Mouse (Mus musculus): ENCODE measurements around the gene Nlrp3.

Gene Nlrp3

DNA sequence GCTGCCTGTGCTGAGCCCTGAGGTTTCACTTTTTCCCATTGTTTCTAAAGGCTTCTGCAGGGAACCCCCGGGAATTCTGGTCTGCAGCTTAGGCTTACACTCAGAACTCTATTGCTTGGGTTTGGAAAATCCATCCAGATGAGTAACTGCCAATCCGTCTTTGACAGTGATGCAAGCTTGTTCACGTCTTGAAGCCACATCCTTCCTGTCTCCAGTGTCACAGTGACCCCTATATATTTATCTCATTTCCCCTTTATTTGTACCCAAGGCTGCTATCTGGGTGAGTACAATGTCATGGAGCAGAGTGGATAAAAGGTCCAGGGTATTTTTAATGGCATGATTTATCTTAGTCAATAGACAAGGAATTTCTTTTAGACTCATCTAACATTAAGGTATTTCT is at the start of gene Nlrp3:
Gene Nlrp3, plus strand, starts transcription at position 245 of the 400 bp plus-strand sequence.
- no peak for DNase-seq (ENCODE audit: low read depth, low spot score)

DNA sequence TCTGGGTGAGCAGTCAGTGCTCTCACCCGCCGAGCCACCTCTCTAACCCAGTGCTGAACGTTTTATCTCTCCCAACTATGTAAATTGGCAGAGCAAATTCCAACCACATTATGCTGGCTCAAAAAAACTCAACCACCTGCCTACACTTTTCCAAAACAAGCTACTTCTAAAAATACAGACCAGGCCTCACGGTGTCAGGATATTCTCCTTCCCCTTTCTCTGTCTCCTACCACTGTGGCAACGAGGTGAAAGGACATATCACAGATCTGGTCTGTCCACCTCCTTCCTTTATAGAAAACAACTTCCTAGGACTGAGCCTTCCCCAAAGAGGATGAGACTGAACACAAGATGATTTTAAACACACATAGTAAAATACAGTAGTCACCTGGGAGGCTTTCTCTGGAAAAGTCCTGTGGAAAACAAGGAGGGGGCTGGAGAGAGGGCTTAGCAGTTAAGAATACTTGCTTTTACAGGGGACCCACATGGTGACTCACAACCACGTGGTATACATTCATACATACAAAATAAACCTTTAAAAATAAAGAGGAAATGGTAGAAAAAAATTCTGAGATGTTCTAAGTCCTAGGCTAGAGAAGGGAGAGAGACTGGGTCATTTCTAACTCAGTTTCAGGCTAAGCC is 44.6 kb upstream of the Nlrp3 start:
- no peak for DNase-seq (ENCODE audit: low read depth, low spot score)

DNA sequence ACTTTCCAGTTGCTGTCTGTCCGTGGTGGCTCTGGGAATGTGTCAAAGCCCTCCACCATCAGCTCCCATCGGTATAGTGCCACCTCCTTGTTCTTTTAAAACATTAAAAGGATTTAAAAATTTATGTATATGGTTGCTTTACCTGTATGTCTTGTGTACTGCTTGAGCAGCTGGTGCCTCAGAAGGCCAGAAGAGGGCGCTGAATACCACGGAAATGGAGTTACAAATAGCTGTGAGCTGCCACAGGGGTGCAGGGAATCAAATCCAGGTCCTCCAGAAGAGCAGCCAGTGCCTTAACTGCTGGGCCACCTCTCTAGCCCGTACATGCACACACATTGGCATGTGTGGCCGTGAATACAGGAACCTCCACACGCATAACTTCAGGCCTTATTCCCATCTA is 43.6 kb upstream of the Nlrp3 start:
- no peak for DNase-seq (ENCODE audit: low read depth, low spot score)

DNA sequence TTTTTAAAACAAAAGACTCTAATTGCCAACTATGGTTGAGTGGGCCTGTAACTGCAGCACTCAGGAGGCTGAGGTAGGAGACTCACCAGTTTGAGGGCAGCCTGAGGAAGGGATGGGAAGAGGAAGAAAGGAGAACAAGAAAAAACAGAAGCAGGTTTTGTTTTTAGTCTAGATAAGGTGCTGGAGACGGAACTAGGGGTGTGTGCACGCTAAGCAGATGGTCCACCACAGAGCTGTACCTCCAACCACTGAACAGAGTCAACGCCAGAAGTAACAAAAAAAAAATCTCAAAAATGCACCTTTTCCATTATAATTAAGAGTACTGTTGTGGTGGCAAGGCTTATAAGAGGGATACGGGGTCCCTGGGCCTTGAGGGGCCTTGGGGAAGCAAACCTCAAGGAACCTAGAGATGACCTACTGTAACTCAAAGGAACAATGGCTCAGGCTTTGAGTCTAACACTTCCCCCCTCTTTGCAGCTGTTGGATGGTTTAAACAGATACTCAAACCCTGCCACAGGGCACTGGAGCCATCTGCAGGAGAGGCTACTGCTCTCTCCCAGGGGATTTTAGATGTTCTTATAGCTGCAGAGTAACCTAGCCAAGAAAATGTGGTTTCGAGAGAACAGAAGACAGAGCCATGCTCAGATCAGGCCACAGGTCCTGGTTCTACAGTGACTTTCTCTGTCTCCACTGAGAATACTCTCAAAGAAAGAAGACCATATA is 39.2 kb upstream of the Nlrp3 start:
- no peak for DNase-seq (ENCODE audit: low read depth, low spot score)

- peak; percentile 75 for DNase-seq (ENCODE audit: low read depth, low spot score)
Observed at GRCm38 (mm10) chr11:59505351-59505838, 36.0 kb upstream of the Nlrp3 start.

DNA sequence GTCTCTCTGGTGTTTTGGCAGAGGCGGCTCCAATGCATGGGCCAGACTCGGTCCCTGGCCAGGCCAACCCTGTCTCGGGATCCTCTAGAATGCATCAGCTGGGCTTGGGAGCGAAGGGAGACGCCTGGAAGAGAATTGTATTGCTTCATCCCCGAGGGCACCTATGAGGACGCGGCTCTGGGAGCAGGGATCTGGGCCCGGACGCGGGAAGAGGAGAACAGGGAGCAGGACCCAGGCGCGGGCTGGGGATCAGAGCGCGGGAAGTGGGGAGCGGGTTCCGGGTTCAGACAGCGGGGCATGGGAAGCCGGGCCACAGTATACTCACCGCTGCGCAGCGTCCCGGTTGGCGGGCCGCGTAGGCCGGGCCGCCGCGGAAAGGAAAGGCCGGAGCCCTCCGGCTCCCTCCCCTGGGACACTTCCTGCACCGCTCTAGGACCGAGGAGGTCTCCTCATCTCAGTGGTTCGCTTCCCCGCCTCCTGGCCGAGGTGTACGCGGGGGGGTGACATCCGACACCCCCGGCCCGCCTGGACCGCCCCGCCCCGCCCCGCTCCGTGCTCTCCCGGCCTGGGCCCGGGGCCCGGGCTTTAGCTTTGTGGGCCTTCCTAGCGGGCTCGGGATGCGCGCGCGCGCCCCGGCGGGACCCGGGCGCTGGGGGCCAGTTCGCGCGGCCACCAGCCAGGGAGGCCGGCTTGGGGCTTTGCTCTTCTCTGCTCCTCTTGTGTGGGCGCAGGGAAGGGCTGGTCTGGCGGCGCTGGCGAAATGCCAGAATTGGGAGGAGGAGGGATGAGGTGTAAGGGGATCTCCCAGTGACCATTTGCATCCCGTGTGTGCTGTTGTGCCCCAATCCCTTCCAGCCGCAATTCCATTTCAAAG is 35.3 kb upstream of the Nlrp3 start:
- DNase-seq (ENCODE audit: low read depth, low spot score): peak; percentile 90

GRCm38 (mm10) chr11:59506713-59507074 is 34.7 kb upstream of the Nlrp3 start:
- no peak for DNase-seq (ENCODE audit: low read depth, low spot score)

- no peak for DNase-seq (ENCODE audit: low read depth, low spot score)
Observed at GRCm38 (mm10) chr11:59511558-59511957, 29.8 kb upstream of the Nlrp3 start.

DNA sequence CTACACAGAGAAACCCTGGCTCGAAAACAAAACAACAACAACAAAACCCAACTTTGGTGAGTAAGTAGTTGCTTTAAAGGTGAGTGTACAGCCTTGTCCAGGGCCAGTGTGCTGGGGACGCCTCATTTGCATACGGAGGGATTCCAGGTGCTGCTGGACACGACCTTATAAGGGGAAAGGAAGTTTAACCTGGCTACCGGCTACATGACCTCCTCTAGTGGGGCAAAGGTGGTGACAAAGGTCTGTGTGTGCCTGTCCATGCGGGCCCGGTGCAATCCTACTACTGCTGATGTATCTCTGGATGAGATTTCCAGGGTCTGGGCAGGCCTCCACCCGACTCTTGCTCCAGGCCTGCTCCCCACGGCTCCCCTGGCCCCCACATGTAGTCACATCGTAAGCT is 28.6 kb upstream of the Nlrp3 start:
- DNase-seq (ENCODE audit: low read depth, low spot score): no peak

GRCm38 (mm10) chr11:59513556-59513955 is 27.8 kb upstream of the Nlrp3 start:
- DNase-seq (ENCODE audit: low read depth, low spot score): peak; percentile 39

DNA sequence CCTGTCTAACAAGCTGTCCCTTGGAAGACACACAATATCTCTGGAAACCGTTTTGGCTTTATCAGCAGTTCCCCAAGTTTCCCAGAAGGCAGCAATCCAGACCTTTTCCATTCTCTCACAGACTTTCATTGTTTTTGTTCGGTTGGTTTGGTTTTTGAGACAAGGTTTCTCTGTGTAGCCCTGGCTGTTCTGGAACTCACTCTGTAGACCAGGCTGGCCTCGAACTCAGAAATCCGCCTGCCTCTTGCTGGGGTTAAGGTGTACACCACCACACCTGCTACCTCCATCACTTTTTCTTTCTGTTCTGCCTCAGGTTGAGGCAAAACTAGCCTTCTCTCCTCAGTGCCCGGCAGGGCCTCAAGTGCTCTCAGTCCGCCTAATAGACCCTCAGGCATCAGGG is 27.0 kb upstream of the Nlrp3 start:
- DNase-seq (ENCODE audit: low read depth, low spot score): no peak

GRCm38 (mm10) chr11:59514789-59515188 is 26.6 kb upstream of the Nlrp3 start:
- no peak for DNase-seq (ENCODE audit: low read depth, low spot score)

DNA sequence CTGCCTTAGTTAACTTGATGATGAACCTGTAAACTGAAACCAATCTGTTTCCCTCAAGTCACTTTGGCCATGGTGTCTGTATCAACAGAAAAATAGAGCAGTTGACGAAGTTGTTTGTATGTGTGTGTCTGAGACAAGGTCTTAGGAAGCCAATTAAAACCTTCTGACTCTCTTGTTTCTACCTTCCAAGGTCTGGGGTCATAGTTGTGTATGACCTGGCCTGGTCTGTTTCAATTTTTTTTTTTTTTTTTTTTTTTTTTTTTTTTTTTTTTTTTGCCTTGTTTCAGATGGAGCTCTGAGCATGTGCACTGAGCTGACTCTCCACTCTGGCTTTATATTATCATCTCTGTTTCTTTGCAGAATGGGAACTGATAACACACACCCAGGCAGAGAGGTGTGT is 23.9 kb upstream of the Nlrp3 start:
- no peak for DNase-seq (ENCODE audit: low read depth, low spot score)

DNA sequence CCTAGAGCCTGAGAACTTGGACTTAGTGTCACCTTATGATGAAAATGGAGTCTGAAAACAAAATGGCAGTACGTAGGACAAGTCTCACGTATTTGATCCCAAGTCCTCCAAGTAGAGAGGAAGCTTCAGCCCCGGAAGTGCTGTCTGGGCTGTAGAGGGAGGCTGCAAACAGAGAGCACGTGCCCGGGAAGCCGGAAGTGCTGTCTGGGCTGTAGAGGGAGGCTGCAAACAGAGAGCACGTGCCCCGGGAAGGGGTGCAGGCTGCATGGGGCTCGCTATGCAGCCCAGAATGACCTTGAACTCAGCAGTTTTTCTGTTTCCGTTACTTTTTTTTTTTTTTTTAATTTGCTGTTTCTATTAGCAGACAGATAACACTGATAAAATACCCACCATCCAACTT is 23.1 kb upstream of the Nlrp3 start:
- DNase-seq (ENCODE audit: low read depth, low spot score): no peak

GRCm38 (mm10) chr11:59519741-59520495 is 21.4 kb upstream of the Nlrp3 start:
- no peak for DNase-seq (ENCODE audit: low read depth, low spot score)

DNA sequence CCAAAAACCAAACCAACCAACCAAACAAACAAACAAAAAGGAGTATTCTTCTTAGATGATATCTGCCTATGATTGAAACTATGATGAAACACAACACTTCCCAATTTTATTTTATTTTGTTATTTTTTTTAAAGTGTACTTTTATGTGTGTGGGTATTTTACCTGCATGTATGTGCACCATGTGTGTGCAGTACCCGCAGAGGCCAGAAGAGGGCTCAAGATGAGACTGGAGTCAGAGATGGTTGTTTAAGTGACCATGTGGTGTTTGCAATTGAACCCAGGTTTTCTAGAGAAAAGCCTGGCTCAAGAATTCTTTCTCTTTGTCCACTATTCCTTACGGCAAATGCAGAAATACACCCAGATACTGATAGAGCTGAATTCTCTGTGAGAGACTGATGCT is 17.2 kb upstream of the Nlrp3 start:
- DNase-seq (ENCODE audit: low read depth, low spot score): no peak

GRCm38 (mm10) chr11:59525237-59525636 is 16.1 kb upstream of the Nlrp3 start:
- peak; percentile 92 for DNase-seq (ENCODE audit: low read depth, low spot score)

GRCm38 (mm10) chr11:59526472-59527080 is 14.8 kb upstream of the Nlrp3 start, which contains the start of gene Zkscan17:
Zkscan17 (minus strand) TSS chr11:59526751.
- DNase-seq (ENCODE audit: low read depth, low spot score): peak; percentile 38

GRCm38 (mm10) chr11:59530221-59530620 is 11.1 kb upstream of the Nlrp3 start:
- DNase-seq (ENCODE audit: low read depth, low spot score): no peak

- DNase-seq (ENCODE audit: low read depth, low spot score): peak; percentile 65
Observed at GRCm38 (mm10) chr11:59530870-59531535, 10.4 kb upstream of the Nlrp3 start.
